In genomic region chr17:42430380-42430779, GRCm38 (mm10) we compare ENCODE assay signal across 17 mouse cellular contexts.
"Had no signal": no experiment of that assay in that cellular context is flagged by ENCODE, and none has a peak within 500 bp of the region (broad histone marks: within the 10 kb centered on the region; RNA-seq: fewer than 3 reads in every experiment).

No protein-coding gene starts in this region.

- DNase-seq: left cerebral cortex, postnatal 4 days; liver; liver, embryonic 13.5 days; liver, postnatal 0 days; lung, adult 18-20 months; lung, adult 2 months; lung, embryonic 14.5 days; lung, postnatal 10 days; lung, postnatal 14 days; lung, postnatal 36 days; lung, postnatal 4 days; midbrain, embryonic 14.5 days had no signal

- ATAC-seq: liver, embryonic 12.5 days; liver, postnatal 0 days; lung, postnatal 0 days; midbrain, embryonic 13.5 days; midbrain, embryonic 15.5 days; midbrain, embryonic 16.5 days had no signal
